Mouse (Mus musculus) kidney, adult 8-10 months (tissue): ENCODE measurements around the gene Srxn1.
A peak's percentile ranks its signal among the peaks of the same experiment; 100 is the strongest.

ENCODE experiments used
- DNase-seq, 2 experiments: peaks; one replicate each; pipeline ENCODE4 v3.0.0; 2022

Srxn1 gene

GRCm38 (mm10) chr2:152090486-152090885 lies 14.8 kb upstream of the Srxn1 start:
- no peak for DNase-seq

- DNase-seq, result no peak
Observed at GRCm38 (mm10) chr2:152091342-152092056, 13.8 kb upstream of the Srxn1 start.

- no peak for DNase-seq
Observed at GRCm38 (mm10) chr2:152092927-152093326, 12.4 kb upstream of the Srxn1 start.

GRCm38 (mm10) chr2:152093356-152093792 lies 11.9 kb upstream of the Srxn1 start:
- no peak for DNase-seq

- no peak for DNase-seq
Observed at GRCm38 (mm10) chr2:152094856-152095545, 10.3 kb upstream of the Srxn1 start.

- no peak for DNase-seq
Observed at GRCm38 (mm10) chr2:152096922-152097321, 8.4 kb upstream of the Srxn1 start.

- no peak for DNase-seq
Observed at GRCm38 (mm10) chr2:152097916-152098315, 7.4 kb upstream of the Srxn1 start.

- peak in 1 of 2 experiments; percentile 36 for DNase-seq
Observed at GRCm38 (mm10) chr2:152099538-152099937, 5.8 kb upstream of the Srxn1 start.

GRCm38 (mm10) chr2:152101761-152102160 lies 3.6 kb upstream of the Srxn1 start:
- no peak for DNase-seq

- DNase-seq, result no peak
Observed at GRCm38 (mm10) chr2:152102369-152102768, 2.9 kb upstream of the Srxn1 start.

GRCm38 (mm10) chr2:152104711-152105317 lies 502 bp upstream of the Srxn1 start:
- peak in 1 of 2 experiments; percentile 22 for DNase-seq

GRCm38 (mm10) chr2:152106225-152106595 lies 894 bp downstream of the Srxn1 start:
- peak in 1 of 2 experiments; percentile 33 for DNase-seq

- DNase-seq, result no peak
Observed at GRCm38 (mm10) chr2:152106597-152106996, 1.3 kb downstream of the Srxn1 start.

GRCm38 (mm10) chr2:152108702-152109101 lies 3.4 kb downstream of the Srxn1 start:
- DNase-seq, result no peak

GRCm38 (mm10) chr2:152109386-152109785 lies 4.1 kb downstream of the Srxn1 start:
- DNase-seq, result no peak

- no peak for DNase-seq
Observed at GRCm38 (mm10) chr2:152111311-152111710, 6.0 kb downstream of the Srxn1 start.

- peak; percentile 80 to 94 for DNase-seq
Observed at GRCm38 (mm10) chr2:152111920-152112319, 6.6 kb downstream of the Srxn1 start.

- no peak for DNase-seq
Observed at GRCm38 (mm10) chr2:152112490-152112889, 7.2 kb downstream of the Srxn1 start.

GRCm38 (mm10) chr2:152112970-152113369 lies 7.7 kb downstream of the Srxn1 start:
- DNase-seq, result no peak

GRCm38 (mm10) chr2:152114057-152114975 lies 9.0 kb downstream of the Srxn1 start:
- DNase-seq, result no peak

- DNase-seq, result no peak
Observed at GRCm38 (mm10) chr2:152117694-152118093, 12.4 kb downstream of the Srxn1 start.

- no peak for DNase-seq
Observed at GRCm38 (mm10) chr2:152119228-152119865, 14.0 kb downstream of the Srxn1 start.
